ENCODE assay signal across 8 mouse cellular contexts in the genomic region with DNA sequence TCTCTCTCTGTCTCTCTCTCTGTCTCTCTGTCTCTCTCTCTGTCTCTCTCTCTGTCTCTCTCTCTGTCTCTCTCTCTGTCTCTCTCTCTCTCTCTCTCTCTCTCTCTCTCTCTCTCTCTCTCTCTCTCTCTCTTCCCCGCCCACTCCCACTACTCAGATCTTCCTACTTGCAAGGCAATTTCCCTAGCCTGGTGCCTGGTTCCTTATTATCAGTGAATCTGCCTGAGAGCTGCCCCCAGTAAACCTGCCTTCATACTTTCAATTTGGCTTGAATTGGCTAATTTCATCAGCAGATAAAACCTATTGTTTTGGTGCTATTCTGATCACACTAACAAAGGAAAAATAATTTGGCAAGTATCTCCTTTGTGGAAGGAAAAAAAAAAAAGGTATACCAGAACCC. TPM values are rescaled to one million over a fixed set of nuclear protein-coding genes. Genes with fewer than 3 reads are reported as not detected.
"Had no signal": no experiment of that assay in that cellular context is flagged by ENCODE, and none has a peak within 500 bp of the region (broad histone marks: within the 10 kb centered on the region; RNA-seq: fewer than 3 reads in every experiment).

No protein-coding gene starts in this region.

RNA-seq across cellular contexts. Expression of a gene that starts 39.8 kb away (rescaled TPM):
- polyA plus RNA-seq: midbrain, embryonic 10.5 days; midbrain, embryonic 12.5 days; midbrain, embryonic 14.5 days; midbrain, embryonic 16.5 days; myocyte; neural tube, embryonic 11.5 days; neural tube, embryonic 13.5 days; neural tube, embryonic 15.5 days had no signal
